Mouse (Mus musculus) liver, embryonic 12.5 days (tissue): ENCODE data around the gene Gm43552. TPM values are rescaled to one million over a fixed set of nuclear protein-coding genes. Genes with fewer than 3 reads are reported as not detected.

ENCODE experiments used
- ATAC-seq: fragments of 200-750 bp; cut with Nextera tagmentation; 2 replicates; pipeline ENCODE4 v1.8.0; 2017; ENCODE audit warnings: moderate number of reproducible peaks, mild to moderate bottlenecking, moderate library complexity
- H3K27ac ChIP-seq: fragments of 300-500 bp; sonication (generic); 2 replicates; pipeline ENCODE4 v1.5.1; 2016; ENCODE audit warnings: mild to moderate bottlenecking
- H3K27me3 ChIP-seq: fragments of 300-500 bp; sonication (generic); replicated peaks from 2 replicates; pipeline ENCODE4 v1.6.1; 2016; ENCODE audit warnings: mild to moderate bottlenecking, moderate library complexity
- H3K36me3 ChIP-seq: fragments of 300-500 bp; sonication (generic); 2 replicates; pipeline ENCODE4 v1.6.1; 2016; ENCODE audit warnings: mild to moderate bottlenecking, moderate library complexity
- H3K4me1 ChIP-seq: fragments of 300-500 bp; sonication (generic); 2 replicates; pipeline ENCODE4 v1.6.1; 2016
- H3K4me2 ChIP-seq: fragments of 300-500 bp; sonication (generic); 2 replicates; pipeline ENCODE4 v1.6.1; 2016; ENCODE audit warnings: mild to moderate bottlenecking, moderate library complexity
- H3K4me3 ChIP-seq: fragments of 300-500 bp; sonication (generic); 2 replicates; pipeline ENCODE4 v1.5.1; 2016; ENCODE audit warnings: mild to moderate bottlenecking, moderate library complexity
- H3K9ac ChIP-seq: fragments of 300-500 bp; sonication (generic); 2 replicates; pipeline ENCODE4 v1.6.1; 2016; ENCODE audit warnings: mild to moderate bottlenecking, moderate library complexity
- H3K9me3 ChIP-seq: fragments of 300-500 bp; sonication (generic); replicated peaks from 2 replicates; pipeline ENCODE4 v1.6.1; 2016; ENCODE audit warnings: mild to moderate bottlenecking, moderate library complexity
- WGBS: fragments of 180-500 bp; shearing (Covaris S2); methylation state at CpG from one replicate; pipeline ENCODE4 v1.1.7; 2016; ENCODE audit not compliant: insufficient replicate concordance; 5-methylcytosine and 5-hydroxymethylcytosine counted together
- polyA plus RNA-seq: library from polyadenylated mRNA; unstranded; fragments of >200 nt; fragmentation: Nextera tagmentation; extraction: Ambion mirVana; gene quantifications from 2 replicates; pipeline ENCODE4 v1.2.1, GENCODE M21; 2016

Gm43552 gene
- polyA plus RNA-seq, 1 experiment from 2014 or later = not detected

DNA sequence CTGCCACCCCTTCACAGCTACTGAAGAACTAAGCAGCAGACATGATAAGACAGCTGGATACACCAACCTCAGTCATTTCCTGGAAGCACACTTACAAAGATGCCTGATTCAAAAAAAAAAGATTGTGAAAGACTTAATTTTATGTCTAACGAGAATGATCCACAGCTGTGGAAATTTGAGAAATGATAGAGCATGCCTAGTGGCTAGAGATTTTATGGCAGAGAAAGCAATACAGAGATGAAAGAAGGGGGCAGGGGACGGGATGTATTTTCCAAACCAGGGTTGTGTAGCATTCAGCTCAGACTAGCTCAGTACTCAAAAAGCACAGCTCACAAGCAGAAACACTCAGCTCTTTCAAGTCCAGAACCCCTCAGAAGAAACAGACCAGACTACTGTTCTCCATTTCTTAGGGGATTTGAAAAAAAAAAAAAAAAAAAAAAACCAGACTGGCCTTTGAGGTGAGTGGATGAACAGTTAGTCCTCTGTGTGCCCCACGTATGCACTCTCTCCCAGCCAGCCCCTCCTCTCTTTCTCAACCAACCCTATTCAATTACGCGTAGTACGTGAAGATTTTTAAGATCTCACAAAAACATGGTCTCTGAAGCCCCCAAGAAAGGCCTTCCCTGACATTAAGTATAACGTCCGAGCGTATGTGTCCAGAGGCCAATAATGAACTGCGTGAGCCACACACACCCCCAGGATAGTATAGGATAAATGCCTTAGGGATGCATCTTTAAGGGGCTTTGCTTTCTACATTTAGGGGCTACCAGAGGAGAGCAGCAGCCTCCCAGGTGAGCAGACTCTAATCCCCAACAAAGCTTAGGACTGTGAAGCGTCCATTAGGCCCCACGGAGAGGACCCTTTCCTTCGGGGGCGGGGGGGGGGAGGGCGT, 57.9 kb downstream of the Gm43552 start:
- H3K4me2 ChIP-seq = peak overlapping the region; percentile 95
- H3K27me3 ChIP-seq = peaks cover 7% of the 10 kb centered on the region; the same call in 1 of the 2 replicates
- H3K9me3 ChIP-seq = no peaks in the 10 kb centered on the region
- H3K4me1 ChIP-seq = peaks cover 19% of the 10 kb centered on the region
- H3K4me3 ChIP-seq = peak overlapping the region; percentile 81
- ATAC-seq = no peak
- 19% methylated on average over 15 of the region's 15 CpGs for WGBS
- H3K9ac ChIP-seq = peak overlapping the region; percentile 81
- H3K36me3 ChIP-seq = no peaks in the 10 kb centered on the region
- H3K27ac ChIP-seq = 0 out of 2 replicates have a peak overlapping the region, but pooled peaks have one; percentile 65

DNA sequence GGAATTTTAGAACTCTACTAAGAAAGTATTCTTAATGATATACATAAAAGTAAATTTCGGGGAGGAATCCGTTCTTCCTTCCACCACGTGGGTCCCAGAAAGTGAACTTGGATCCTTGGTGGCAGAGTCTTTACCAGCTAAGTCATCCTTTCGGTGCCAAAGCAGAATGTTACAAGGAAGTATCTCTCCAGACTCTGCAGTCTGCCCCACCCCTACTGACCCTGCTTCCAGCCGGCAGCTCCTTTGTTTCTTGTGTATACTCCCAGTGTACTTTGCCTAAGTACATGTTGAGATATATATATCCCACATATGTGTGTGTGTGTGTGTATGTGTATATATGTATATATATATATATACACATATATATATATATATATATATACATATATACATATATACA, 63.2 kb downstream of the Gm43552 start:
- H3K9me3 ChIP-seq = no peaks in the 10 kb centered on the region
- peaks cover 2% of the 10 kb centered on the region; the same call in 1 of the 2 replicates for H3K4me1 ChIP-seq
- WGBS = 78% methylated on average over 5 of the region's 5 CpGs
- H3K27me3 ChIP-seq = no peaks in the 10 kb centered on the region
- no peak overlapping the region for H3K9ac ChIP-seq
- no peak for ATAC-seq
- H3K4me2 ChIP-seq = no peak overlapping the region
- H3K27ac ChIP-seq = no peak overlapping the region
- H3K4me3 ChIP-seq = no peak overlapping the region
- peaks cover 3% of the 10 kb centered on the region for H3K36me3 ChIP-seq

DNA sequence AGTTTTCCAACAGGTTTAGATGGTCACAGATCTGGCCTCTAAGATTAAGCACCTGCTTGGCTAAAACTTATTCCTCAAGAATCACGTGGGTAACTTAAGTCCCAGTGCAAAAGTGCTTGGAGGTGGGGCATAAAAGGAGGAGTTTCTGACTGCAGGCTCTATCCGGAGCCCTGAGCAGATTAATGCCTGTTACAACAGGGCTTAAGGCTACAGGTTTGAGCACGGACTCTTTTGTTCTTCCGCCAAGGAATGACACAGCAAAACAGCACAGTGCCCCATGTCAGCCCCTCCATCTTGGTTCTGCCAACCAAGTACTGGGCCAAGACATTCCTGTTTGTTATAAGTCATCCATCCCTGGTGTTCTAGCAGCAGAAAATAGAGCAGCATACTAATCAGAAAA, 64.3 kb downstream of the Gm43552 start:
- H3K4me1 ChIP-seq = 0 out of 2 replicates have a peak, but pooled peaks cover 3% of the 10 kb centered on the region
- H3K27me3 ChIP-seq = no peaks in the 10 kb centered on the region
- 43% methylated on average over 4 of the region's 4 CpGs for WGBS

DNA sequence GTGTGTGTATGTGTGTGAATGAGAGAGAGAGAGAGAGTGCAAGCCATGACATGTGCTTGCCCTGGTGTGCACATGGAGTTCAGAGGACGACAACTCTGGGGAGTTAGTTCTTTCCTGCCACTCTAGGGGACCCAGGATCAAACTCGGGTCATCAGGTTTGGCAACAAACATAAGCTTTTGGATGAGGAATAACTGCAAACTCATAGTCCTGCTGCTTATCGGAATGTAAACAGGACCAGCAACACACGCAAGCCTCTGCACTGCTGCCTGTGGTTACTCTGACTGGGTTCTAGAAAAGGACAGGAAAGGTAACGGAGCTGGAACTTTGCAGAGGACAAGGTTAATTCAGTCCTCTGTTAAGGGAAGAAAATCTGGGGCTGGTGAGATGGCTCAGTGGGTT, 67.4 kb downstream of the Gm43552 start:
- Histone ChIP-seq H3K4me3 (no peak overlapping the region), H3K4me2 (no peak overlapping the region), H3K9ac (no peak overlapping the region), H3K9me3 (no peaks in the 10 kb centered on the region), H3K36me3 (peaks cover 21% of the 10 kb centered on the region), H3K27ac (no peak overlapping the region), H3K4me1 (peaks cover 13% of the 10 kb centered on the region), H3K27me3 (no peaks in the 10 kb centered on the region)
- ATAC-seq = no peak
- WGBS = 74% methylated on average over 5 of the region's 5 CpGs

More for the DNA sequence above, 64.3 kb downstream of the Gm43552 start:
- Histone ChIP-seq H3K9ac (no peak overlapping the region; the same call in 1 of the 2 replicates), H3K4me2 (no peak overlapping the region), H3K4me3 (no peak overlapping the region), H3K27ac (no peak overlapping the region), H3K9me3 (no peaks in the 10 kb centered on the region), H3K36me3 (peaks cover 7% of the 10 kb centered on the region)
- ATAC-seq = no peak

DNA sequence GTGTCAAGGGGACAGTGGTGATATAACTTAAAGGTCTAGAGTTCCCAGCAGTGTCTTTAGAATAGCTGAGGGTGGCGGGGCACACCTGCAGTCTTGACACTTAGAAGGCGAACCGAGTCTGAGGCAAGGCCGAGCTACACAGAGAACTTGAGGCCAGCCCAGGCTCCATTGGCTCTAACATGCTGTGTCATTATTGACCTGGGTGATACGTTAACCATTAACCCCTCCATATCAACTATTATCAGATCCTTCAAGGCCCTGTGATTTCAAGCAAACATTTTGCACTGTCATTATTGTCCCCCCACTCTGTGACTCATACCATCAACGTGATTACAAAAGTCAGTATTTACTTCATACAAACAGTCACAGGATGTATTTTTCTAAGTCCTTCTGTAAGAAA, 68.4 kb downstream of the Gm43552 start:
- H3K9ac ChIP-seq = no peak overlapping the region
- peaks cover 19% of the 10 kb centered on the region for H3K4me1 ChIP-seq
- H3K4me3 ChIP-seq = no peak overlapping the region
- H3K4me2 ChIP-seq = no peak overlapping the region
- WGBS = 52% methylated on average over 6 of the region's 6 CpGs
- H3K9me3 ChIP-seq = no peaks in the 10 kb centered on the region
- ATAC-seq = no peak
- H3K27me3 ChIP-seq = no peaks in the 10 kb centered on the region
- no peak overlapping the region for H3K27ac ChIP-seq
- peaks cover 21% of the 10 kb centered on the region for H3K36me3 ChIP-seq

DNA sequence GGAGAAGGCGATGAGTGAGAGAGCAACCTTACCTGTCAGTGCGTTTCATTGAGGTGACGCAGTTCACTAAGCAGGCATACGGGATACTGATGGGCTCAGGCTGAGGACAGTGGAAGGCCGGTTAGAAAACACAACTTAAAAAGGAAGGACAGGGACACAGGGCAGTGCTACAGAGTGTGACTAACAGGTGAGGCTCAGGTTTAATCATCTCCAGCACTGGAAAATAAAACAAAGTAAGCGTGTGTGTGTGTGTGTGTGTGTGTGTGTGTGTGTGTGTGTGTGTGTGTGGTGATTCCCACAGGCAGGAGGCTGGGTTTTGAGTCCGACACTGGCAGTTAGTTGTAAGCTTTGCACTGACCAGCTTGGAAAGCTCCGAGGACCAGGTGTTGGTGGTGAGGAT, 69.8 kb downstream of the Gm43552 start:
- H3K36me3 ChIP-seq = peaks cover 25% of the 10 kb centered on the region
- ATAC-seq = no peak
- no peak overlapping the region for H3K27ac ChIP-seq
- H3K9ac ChIP-seq = no peak overlapping the region
- 84% methylated on average over 8 of the region's 8 CpGs for WGBS
- no peaks in the 10 kb centered on the region for H3K27me3 ChIP-seq
- peaks cover 23% of the 10 kb centered on the region for H3K4me1 ChIP-seq
- H3K9me3 ChIP-seq = no peaks in the 10 kb centered on the region
- no peak overlapping the region for H3K4me2 ChIP-seq
- H3K4me3 ChIP-seq = no peak overlapping the region

DNA sequence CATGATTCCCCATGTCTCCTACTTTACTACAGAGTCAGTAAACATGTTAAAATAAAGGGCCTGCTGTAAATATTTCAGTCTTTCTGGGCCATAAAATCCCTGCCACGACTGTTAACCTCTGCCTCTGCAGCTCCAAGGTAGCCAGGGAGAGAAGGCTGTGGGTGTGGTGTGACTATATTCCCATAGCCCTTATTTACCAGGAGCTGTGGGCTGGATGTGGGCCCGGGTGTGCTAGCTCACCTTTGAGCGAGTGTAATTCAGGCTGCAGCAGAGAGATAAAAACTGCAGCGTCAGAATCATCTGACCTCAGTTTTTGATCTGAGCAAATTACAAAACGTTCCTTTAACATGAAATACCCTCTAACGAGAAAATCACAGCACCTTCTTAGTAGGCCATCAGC, 71.8 kb downstream of the Gm43552 start:
- no peaks in the 10 kb centered on the region for H3K27me3 ChIP-seq
- H3K4me3 ChIP-seq = no peak overlapping the region
- no peak overlapping the region for H3K27ac ChIP-seq
- H3K36me3 ChIP-seq = peaks cover 28% of the 10 kb centered on the region; the same call in 1 of the 2 replicates
- peaks cover 35% of the 10 kb centered on the region for H3K4me1 ChIP-seq
- WGBS = 36% methylated on average over 6 of the region's 6 CpGs
- H3K9ac ChIP-seq = no peak overlapping the region
- H3K4me2 ChIP-seq = no peak overlapping the region
- 0 out of 2 replicates have a peak, but pooled peaks have one; percentile 55 for ATAC-seq
- no peaks in the 10 kb centered on the region for H3K9me3 ChIP-seq

DNA sequence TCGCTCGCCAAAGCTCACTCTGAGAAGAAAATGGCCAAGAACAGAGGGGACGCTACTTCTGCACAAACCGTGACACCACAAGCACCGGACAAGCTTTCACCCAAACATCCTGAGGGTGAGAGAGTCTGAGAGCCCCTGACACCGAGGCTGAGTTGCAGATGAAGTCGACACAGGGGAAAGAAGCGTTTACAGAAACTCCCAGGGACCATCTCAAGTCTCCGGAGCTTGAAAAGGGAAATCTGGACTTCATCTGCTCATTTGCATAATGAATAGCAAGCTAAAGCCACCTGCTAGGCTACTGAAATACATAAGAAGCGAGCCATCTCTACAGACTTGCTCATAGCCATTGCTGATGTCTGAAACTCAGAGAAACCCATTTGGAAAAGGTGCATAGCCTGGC, 73.5 kb downstream of the Gm43552 start:
- Histone ChIP-seq H3K9me3 (no peaks in the 10 kb centered on the region), H3K27me3 (no peaks in the 10 kb centered on the region), H3K9ac (no peak overlapping the region), H3K4me3 (no peak overlapping the region), H3K4me2 (no peak overlapping the region), H3K27ac (no peak overlapping the region), H3K4me1 (peaks cover 51% of the 10 kb centered on the region), H3K36me3 (peaks cover 28% of the 10 kb centered on the region; the same call in 1 of the 2 replicates)
- 79% methylated on average over 10 of the region's 10 CpGs for WGBS
- no peak for ATAC-seq

DNA sequence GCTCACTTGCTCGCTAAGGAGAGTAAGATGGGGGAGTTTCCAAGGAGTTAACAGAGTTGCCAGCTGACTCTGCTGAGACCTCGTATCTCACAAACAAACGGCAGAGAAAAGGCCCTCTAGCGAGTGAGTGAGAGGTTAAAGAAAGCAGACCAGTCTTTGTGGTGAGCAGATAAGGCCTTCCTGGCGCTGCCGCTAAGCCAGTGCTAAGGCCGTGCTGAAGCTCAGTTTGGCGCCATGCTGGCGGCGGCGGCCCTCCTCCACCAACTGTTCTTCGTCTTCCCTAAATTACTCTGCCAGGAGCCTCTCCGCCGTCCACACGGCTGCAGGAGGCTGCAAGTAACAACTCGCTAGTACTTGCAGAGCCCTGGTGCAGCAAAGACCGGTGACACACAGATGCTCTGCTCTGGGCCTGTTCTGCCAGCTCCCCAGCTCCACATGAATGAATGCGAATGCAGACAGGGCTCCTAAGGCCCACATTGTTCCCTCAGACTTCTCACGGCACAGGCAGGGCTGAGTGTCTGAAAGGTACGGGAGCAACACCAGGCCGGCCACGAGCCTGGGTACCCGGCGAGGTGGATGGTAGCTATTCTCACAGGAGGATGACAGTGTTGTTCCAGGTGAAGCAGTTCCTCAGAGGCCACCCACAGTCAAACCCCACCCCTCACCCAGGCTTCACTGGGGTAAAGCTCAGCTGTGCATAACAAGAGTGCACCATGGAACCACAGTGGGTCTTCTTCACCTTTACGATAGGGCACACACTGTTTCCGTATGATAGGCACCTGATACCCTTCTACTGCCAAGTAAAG, 76.8 kb downstream of the Gm43552 start:
- H3K4me2 ChIP-seq = peak overlapping the region; percentile 70
- H3K4me3 ChIP-seq = peak overlapping the region; percentile 31
- peak overlapping the region; percentile 91 for H3K27ac ChIP-seq
- peak overlapping the region; percentile 62 for H3K9ac ChIP-seq
- no peaks in the 10 kb centered on the region for H3K9me3 ChIP-seq
- 24% methylated on average over 26 of the region's 26 CpGs for WGBS
- no peaks in the 10 kb centered on the region for H3K27me3 ChIP-seq
- peak; percentile 96 for ATAC-seq
- H3K36me3 ChIP-seq = peaks cover 21% of the 10 kb centered on the region
- peaks cover 43% of the 10 kb centered on the region for H3K4me1 ChIP-seq

DNA sequence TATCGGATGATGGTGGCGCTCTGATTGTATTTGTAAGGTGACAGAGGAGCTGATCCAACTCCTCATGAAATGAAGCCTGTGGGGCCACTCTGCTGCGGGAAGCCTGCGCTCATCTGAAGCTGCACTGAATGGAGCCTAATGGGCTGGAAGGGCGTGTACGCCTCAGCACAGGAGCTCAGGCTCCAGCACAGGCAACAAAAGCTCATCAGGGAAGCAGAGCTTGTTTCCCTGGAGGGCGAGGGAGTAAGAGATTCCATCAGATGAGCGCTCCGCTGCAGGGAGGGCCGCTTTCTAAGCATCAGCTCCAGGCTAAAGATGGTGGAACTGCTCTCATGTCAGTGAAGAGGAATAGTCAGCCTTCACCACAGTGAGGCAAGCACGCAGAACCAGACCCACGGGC, 84.6 kb downstream of the Gm43552 start:
- WGBS = 82% methylated on average over 12 of the region's 12 CpGs
- Histone ChIP-seq H3K9ac (no peak overlapping the region), H3K4me1 (no peaks in the 10 kb centered on the region), H3K36me3 (peaks cover 81% of the 10 kb centered on the region), H3K4me3 (no peak overlapping the region), H3K27me3 (no peaks in the 10 kb centered on the region), H3K4me2 (no peak overlapping the region), H3K9me3 (no peaks in the 10 kb centered on the region), H3K27ac (no peak overlapping the region)
- ATAC-seq = no peak

DNA sequence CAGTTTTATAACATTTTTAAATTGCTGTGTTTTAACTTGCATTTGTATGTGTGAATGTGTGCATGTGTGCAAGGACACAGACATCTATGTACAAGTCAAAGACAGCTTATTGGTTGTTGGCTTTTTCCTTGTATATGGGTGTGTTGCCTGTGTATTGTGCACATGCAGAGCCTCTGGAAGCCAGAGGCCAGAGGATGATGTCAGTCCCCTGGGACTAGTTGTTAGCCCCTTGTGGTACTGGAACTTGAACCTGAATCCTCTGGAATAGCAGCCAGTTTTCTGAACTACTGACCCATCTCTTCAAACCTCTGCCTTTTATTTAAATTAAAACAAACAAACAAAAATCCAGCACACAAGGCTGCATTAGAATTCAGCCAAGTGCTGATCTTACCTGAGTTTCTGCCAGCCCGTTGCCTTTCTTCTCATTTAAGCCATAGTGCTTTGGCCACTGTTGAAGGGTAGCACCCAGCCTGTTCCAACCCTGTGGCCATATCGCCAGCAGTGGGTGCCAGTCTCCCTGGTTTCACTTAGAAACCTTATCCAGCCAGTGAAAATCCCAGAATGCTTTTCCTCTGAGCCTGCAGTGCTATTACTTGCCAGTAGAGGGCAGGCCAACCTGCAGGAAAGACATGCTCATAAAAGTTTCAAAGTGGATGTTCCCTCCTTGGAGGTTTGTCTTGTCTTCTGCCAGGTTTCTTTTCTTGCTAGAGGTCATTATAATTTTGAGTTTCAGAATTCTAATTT, 91.2 kb downstream of the Gm43552 start:
- H3K27me3 ChIP-seq = no peaks in the 10 kb centered on the region
- no peak overlapping the region for H3K9ac ChIP-seq
- H3K36me3 ChIP-seq = peaks cover 94% of the 10 kb centered on the region
- H3K27ac ChIP-seq = no peak overlapping the region
- no peak overlapping the region for H3K4me2 ChIP-seq
- no peaks in the 10 kb centered on the region for H3K4me1 ChIP-seq
- peak; percentile 63; the same call in 1 of the 2 replicates for ATAC-seq
- H3K9me3 ChIP-seq = no peaks in the 10 kb centered on the region
- 32% methylated on average over 2 of the region's 2 CpGs for WGBS
- H3K4me3 ChIP-seq = no peak overlapping the region
